Mouse (Mus musculus) hindbrain, embryonic 13.5 days (tissue): ENCODE data around the gene Mettl2. TPM values are rescaled to one million over a fixed set of nuclear protein-coding genes. Genes with fewer than 3 reads are reported as not detected.

Source experiments
- ATAC-seq: fragments of 200-750 bp; cut with Nextera tagmentation; 2 replicates; pipeline ENCODE4 v1.8.0; 2017; ENCODE audit warnings: moderate TSS enrichment; ENCODE audit not compliant: low FRiP score
- H3K27ac ChIP-seq: fragments of 300-500 bp; sonication (generic); 2 replicates; pipeline ENCODE4 v1.5.1; 2015; ENCODE audit warnings: inconsistent platforms, mild to moderate bottlenecking, moderate library complexity
- H3K27me3 ChIP-seq: fragments of 300-500 bp; sonication (generic); 2 replicates; pipeline ENCODE4 v1.6.1; 2015; ENCODE audit warnings: mild to moderate bottlenecking, inconsistent platforms
- H3K36me3 ChIP-seq: fragments of 300-500 bp; sonication (generic); 2 replicates; pipeline ENCODE4 v1.6.1; 2015; ENCODE audit warnings: mild to moderate bottlenecking, inconsistent platforms
- H3K4me1 ChIP-seq: fragments of 300-500 bp; sonication (generic); replicated peaks from 2 replicates; pipeline ENCODE4 v1.6.1; 2015; ENCODE audit warnings: inconsistent platforms
- H3K4me2 ChIP-seq: fragments of 300-500 bp; sonication (generic); 2 replicates; pipeline ENCODE4 v1.6.1; 2015; ENCODE audit warnings: inconsistent platforms, mild to moderate bottlenecking, moderate library complexity
- H3K4me3 ChIP-seq: fragments of 300-500 bp; sonication (generic); 2 replicates; pipeline ENCODE4 v1.5.1; 2015; ENCODE audit warnings: mild to moderate bottlenecking, inconsistent platforms
- H3K9ac ChIP-seq: fragments of 300-500 bp; sonication (generic); 2 replicates; pipeline ENCODE4 v1.6.1; 2015; ENCODE audit warnings: mild to moderate bottlenecking, inconsistent platforms
- H3K9me3 ChIP-seq: fragments of 300-500 bp; sonication (generic); 2 replicates; pipeline ENCODE4 v1.6.1; 2016; ENCODE audit warnings: inconsistent platforms
- WGBS: fragments of 180-500 bp; shearing (Covaris S2); methylation state at CpG from one replicate; pipeline ENCODE4 v1.1.7; 2015; 5-methylcytosine and 5-hydroxymethylcytosine counted together
- polyA plus RNA-seq: library from polyadenylated mRNA; unstranded; fragments of >200 nt; fragmentation: Nextera tagmentation; extraction: Ambion mirVana; gene quantifications from 2 replicates; pipeline ENCODE4 v1.2.1, GENCODE M21; 2015

Mettl2 gene
- polyA plus RNA-seq, 1 experiment from 2014 or later, result 29.9 TPM

DNA sequence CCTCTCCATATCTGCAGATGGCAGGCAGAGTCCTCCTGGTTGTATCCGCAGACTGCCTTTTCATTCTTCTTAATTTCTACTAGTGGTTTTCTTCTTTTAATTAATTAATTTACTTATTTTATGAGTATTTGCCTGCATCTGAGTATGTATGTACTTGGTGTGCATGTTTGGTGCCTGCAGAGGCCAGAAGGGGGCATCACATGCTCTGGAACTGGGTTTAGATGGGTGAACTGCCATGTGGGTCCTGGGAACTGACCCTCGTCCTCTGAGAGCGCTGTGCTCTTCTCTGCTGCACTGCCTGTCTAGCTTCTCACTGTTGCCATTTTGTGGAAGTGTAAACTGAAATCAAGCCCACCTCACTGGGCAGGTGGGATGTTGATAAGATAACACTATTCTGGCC, 58.5 kb downstream of the Mettl2 start:
- Histone ChIP-seq H3K27me3 (no peaks in the 10 kb centered on the region), H3K9ac (no peak overlapping the region), H3K36me3 (peaks cover 12% of the 10 kb centered on the region), H3K9me3 (no peaks in the 10 kb centered on the region), H3K4me1 (peaks cover 28% of the 10 kb centered on the region), H3K27ac (no peak overlapping the region), H3K4me3 (no peak overlapping the region), H3K4me2 (no peak overlapping the region)
- WGBS, result 93% methylated on average over 3 of the region's 3 CpGs
- ATAC-seq, result no peak

Other genes starting within 250 kb of the Mettl2 start
- not detected in 2 replicates for gene Efcab3, start 62.8 kb upstream of the Mettl2 start, polyA plus RNA-seq
- not detected in 2 replicates for gene Gm10842, start 20.5 kb downstream of the Mettl2 start, polyA plus RNA-seq
- gene Tlk2, start 52.4 kb downstream of the Mettl2 start, polyA plus RNA-seq, result 18.1 and 20.1 TPM in 2 replicates
- gene Mrc2, start 166.2 kb downstream of the Mettl2 start, polyA plus RNA-seq, result 5.3 and 5.5 TPM in 2 replicates